Mouse (Mus musculus) brain, embryonic 14.5 days (tissue): ENCODE measurements around the gene Srprb.

Source experiments
- CTCF ChIP-seq: fragments of 200-500 bp; IDR thresholded peaks from 2 replicates; pipeline ENCODE4 v1.5.1; 2012; ENCODE audit warnings: inconsistent platforms, mild to moderate bottlenecking, moderate library complexity, borderline replicate concordance; ENCODE audit not compliant: insufficient read depth, insufficient read length; ENCODE audit errors: extremely low read depth
- POLR2A ChIP-seq: fragments of 200-500 bp; IDR thresholded peaks from 2 replicates; pipeline ENCODE4 v1.6.1; 2012; ENCODE audit warnings: mild to moderate bottlenecking, inconsistent platforms, borderline replicate concordance; ENCODE audit not compliant: poor library complexity, insufficient read depth, insufficient read length, severe bottlenecking; ENCODE audit errors: extremely low read depth

DNA sequence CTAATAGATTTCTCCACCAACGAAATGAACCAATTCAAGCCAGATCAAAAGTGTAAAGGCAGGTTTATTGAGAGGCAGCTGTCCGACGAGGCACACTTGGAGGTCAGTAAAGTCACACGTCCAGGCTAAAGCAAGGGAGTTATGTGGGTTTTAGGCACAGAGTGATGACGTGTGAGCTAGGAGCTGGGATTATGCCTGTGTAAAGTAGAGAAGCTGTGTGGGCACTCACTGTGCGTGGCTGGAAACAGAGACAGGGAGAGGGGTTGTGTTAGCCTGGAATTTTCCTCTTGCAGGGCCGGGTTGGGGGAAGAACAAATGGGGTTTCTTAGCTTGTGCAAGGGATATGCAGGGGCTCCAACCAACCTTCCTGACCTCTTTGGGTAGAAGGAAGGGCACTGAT, 33.2 kb downstream of the Srprb start:
- TF ChIP-seq CTCF (no peak), POLR2A (no peak)
